Mouse (Mus musculus) forebrain, embryonic 14.5 days (tissue): ENCODE measurements around the gene Gnb3. TPM values are rescaled to one million over a fixed set of nuclear protein-coding genes. Genes with fewer than 3 reads are reported as not detected.
"Not testable (repeated sequence)": the region's sequence is repeated elsewhere in the genome, so short reads cannot be mapped to it uniquely, and the experiment has no call there.

Experiments
- ATAC-seq: fragments of 200-750 bp; cut with Nextera tagmentation; 2 replicates; pipeline ENCODE4 v1.8.0; 2017; ENCODE audit warnings: mild to moderate bottlenecking, moderate library complexity
- DNase-seq: peaks from one replicate; pipeline ENCODE4 v3.0.0-alpha.2; 2015; ENCODE audit warnings: low spot score
- H3K27ac ChIP-seq: fragments of 300-500 bp; sonication (generic); 2 replicates; pipeline ENCODE4 v1.5.1; 2014; ENCODE audit warnings: low read depth, mild to moderate bottlenecking, control low read depth, low read length, moderate library complexity
- H3K27me3 ChIP-seq: fragments of 300-500 bp; sonication (generic); replicated peaks from 2 replicates; pipeline ENCODE4 v1.6.1; 2014; ENCODE audit warnings: low read length, control low read depth, mixed read lengths; ENCODE audit not compliant: control insufficient read depth, insufficient read depth
- H3K36me3 ChIP-seq: fragments of 300-500 bp; sonication (generic); 2 replicates; pipeline ENCODE4 v1.6.1; 2014; ENCODE audit warnings: low read length, control low read depth; ENCODE audit not compliant: control insufficient read depth, insufficient read depth
- H3K4me1 ChIP-seq: fragments of 300-500 bp; sonication (generic); 2 replicates; pipeline ENCODE4 v1.6.1; 2014; ENCODE audit warnings: antibody characterized with exemption, low read length, control low read depth; ENCODE audit not compliant: control insufficient read depth, insufficient read depth
- H3K4me2 ChIP-seq: fragments of 300-500 bp; sonication (generic); 2 replicates; pipeline ENCODE4 v1.6.1; 2014; ENCODE audit warnings: mild to moderate bottlenecking, control low read depth, low read length
- H3K4me3 ChIP-seq: fragments of 300-500 bp; sonication (generic); 2 replicates; pipeline ENCODE4 v1.5.1; 2014; ENCODE audit warnings: low read depth, low read length, control low read depth
- H3K9ac ChIP-seq: fragments of 300-500 bp; sonication (generic); 2 replicates; pipeline ENCODE4 v1.6.1; 2014; ENCODE audit warnings: mild to moderate bottlenecking, low read length, control low read depth, moderate library complexity
- H3K9me3 ChIP-seq: fragments of 300-500 bp; sonication (generic); replicated peaks from 2 replicates; pipeline ENCODE4 v1.6.1; 2016; ENCODE audit warnings: low read length, control low read depth, mixed read lengths; ENCODE audit not compliant: control insufficient read depth
- WGBS: fragments of 180-500 bp; shearing (Covaris S2); extraction: QIAGEN DNeasy Blood & Tissue Kit; methylation state at CpG from one replicate; pipeline ENCODE4 v1.1.7; 2014; 5-methylcytosine and 5-hydroxymethylcytosine counted together
- polyA plus RNA-seq: library from polyadenylated mRNA; unstranded; fragments of >200 nt; fragmentation: Nextera tagmentation; extraction: Ambion mirVana; gene quantifications from 2 replicates; pipeline ENCODE4 v1.2.1, GENCODE M21; 2014

The Gnb3 gene
- polyA plus RNA-seq, 1 experiment from 2014 or later = 0.89 TPM

DNA sequence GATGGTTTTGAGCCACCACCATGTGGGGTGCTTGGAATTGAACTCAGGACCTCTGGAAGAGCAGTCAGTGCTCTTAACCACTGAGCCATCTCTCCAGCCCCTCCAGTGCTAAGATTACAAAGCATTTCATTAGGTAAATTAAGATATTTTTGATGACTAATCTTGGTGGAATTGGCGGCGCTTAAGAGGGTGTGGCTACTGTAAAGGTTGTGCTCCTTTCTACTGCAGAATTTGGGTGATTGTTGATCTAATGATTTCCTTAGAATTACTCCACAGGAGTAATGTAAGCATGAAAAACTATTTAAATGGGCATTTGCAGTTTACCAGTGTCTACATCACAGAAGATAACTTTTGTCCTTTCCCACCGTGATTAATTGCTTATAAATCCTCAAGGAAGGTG is 35.7 kb downstream of the Gnb3 start:
- Histone ChIP-seq H3K4me2 (no peak overlapping the region), H3K9ac (no peak overlapping the region), H3K4me3 (no peak overlapping the region), H3K9me3 (no peaks in the 10 kb centered on the region), H3K27ac (no peak overlapping the region), H3K4me1 (peaks cover 8% of the 10 kb centered on the region), H3K36me3 (no peaks in the 10 kb centered on the region), H3K27me3 (no peaks in the 10 kb centered on the region)
- DNase-seq (no peak), ATAC-seq (no peak)
- WGBS = 87% methylated on average over 3 of the region's 3 CpGs

DNA sequence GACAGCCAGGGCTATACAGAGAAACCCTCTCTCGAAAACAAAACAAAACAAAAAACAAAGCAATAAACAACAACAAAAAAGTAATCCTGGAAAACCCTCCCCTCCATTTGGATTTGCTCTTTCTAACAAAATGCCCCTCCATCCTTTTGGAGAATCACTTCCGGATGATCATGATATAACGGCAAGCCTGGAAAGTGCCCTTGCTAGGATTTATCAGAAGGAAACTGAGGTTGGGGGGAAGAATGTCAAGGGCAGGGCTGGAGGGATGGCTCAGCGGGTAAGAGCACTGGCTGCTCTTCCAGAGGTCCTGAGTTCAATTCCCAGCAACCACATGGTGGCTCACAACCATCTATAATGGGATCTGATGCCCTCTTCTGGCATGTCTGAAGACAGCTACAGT is 36.4 kb downstream of the Gnb3 start:
- H3K4me1 ChIP-seq, DNase-seq, H3K9ac ChIP-seq, ATAC-seq, H3K36me3 ChIP-seq, H3K27me3 ChIP-seq, H3K4me2 ChIP-seq, H3K9me3 ChIP-seq, H3K4me3 ChIP-seq, H3K27ac ChIP-seq: not testable (repeated sequence)
- 95% methylated on average over 4 of the region's 4 CpGs for WGBS

DNA sequence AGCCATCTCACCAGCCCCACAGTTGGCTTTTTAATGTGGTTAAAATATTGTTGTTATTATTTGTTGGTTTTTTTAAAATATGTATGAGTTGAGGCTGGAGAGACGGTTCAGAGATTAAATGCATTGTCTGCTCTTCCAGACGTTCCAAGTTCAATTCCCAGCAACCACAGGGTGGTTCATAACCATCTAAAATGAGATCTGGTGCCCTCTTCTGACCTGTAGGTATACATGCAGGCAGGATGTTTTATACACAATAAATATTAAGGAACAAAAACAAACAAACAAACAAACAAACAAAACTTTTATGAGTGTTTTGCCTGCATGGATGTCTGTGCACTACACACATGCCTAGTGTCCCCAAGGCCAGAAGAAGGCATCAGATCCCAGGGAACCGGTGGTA is 37.0 kb downstream of the Gnb3 start:
- no peak for DNase-seq
- WGBS = 79% methylated on average over 3 of the region's 3 CpGs
- ATAC-seq = no peak
- no peak overlapping the region for H3K4me2 ChIP-seq
- no peak overlapping the region for H3K27ac ChIP-seq
- no peak overlapping the region for H3K9ac ChIP-seq
- no peak overlapping the region for H3K4me3 ChIP-seq
- no peaks in the 10 kb centered on the region for H3K9me3 ChIP-seq
- no peaks in the 10 kb centered on the region for H3K36me3 ChIP-seq
- H3K4me1 ChIP-seq = peaks cover 3% of the 10 kb centered on the region; the same call in 1 of the 2 replicates
- no peaks in the 10 kb centered on the region for H3K27me3 ChIP-seq

DNA sequence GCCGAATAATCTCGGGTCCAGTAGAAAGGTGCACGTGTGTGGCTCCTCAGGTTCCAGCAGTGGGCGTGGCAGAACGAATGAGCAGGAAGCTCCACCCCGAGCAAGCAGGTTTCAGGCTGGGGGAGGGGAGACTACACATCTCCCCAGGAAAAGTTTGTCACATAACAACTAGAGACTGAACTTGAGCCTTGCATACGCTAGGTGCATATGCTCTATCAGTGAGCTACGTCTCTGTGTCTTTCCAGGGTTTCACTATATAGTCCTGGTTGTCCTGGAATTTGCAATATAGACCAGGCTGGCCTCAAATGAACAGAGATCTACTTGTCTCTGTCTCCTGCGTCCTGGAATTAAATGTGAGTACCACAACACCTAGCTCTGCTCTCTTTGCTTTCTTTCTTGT is 37.7 kb downstream of the Gnb3 start:
- H3K9me3 ChIP-seq, DNase-seq, H3K27me3 ChIP-seq, H3K4me3 ChIP-seq, H3K27ac ChIP-seq, ATAC-seq, H3K4me1 ChIP-seq, H3K36me3 ChIP-seq, H3K9ac ChIP-seq, H3K4me2 ChIP-seq: not testable (repeated sequence)
- 20% methylated on average over 5 of the region's 9 CpGs for WGBS

DNA sequence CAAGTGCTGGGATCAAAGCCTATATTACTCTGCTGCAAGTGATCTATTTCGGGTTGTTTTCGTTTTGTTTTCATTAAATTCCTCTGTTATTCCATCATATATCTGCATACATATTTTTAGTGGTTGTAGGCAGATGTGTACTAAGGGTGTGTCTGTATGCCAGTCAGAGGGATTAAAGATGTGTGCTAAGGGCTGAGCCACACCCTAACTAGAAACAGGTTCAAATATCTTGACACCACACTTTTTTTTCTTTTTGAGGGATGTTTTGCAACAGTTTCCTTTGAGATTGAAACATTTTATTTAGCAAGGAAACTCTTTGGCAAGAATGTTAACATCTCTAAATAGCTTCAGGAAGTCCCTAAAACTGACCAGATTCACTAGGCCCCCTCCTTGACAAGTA is 43.9 kb downstream of the Gnb3 start:
- Histone ChIP-seq H3K4me3 (no peak overlapping the region), H3K9me3 (no peaks in the 10 kb centered on the region), H3K36me3 (no peaks in the 10 kb centered on the region), H3K27me3 (no peaks in the 10 kb centered on the region), H3K27ac (no peak overlapping the region), H3K4me2 (no peak overlapping the region), H3K4me1 (no peaks in the 10 kb centered on the region), H3K9ac (no peak overlapping the region)
- WGBS = 92% methylated on average over 2 of the region's 2 CpGs
- no peak for DNase-seq
- no peak for ATAC-seq

DNA sequence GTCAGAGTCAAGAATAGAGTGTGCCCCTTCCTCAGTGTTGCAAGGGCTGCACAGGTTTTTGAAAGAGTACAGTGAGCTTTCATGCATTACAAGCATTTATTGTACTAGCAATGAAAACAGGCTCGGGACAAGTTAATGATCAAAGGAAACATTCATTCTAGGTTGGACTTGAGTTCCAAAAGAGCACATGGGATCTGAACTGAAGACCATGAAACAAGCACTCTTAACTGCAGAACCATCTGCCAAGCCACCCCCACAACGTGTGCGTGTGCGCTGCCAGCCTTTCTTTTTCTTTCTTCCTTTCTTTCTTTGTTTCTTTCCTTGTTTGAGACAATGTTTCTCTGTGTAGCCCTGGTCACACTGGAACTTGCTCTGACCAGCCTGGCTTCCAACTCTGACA is 44.3 kb downstream of the Gnb3 start:
- no peak overlapping the region for H3K4me3 ChIP-seq
- no peaks in the 10 kb centered on the region for H3K27me3 ChIP-seq
- ATAC-seq (no peak), DNase-seq (no peak)
- H3K4me2 ChIP-seq = no peak overlapping the region
- H3K4me1 ChIP-seq = no peaks in the 10 kb centered on the region
- H3K27ac ChIP-seq = no peak overlapping the region
- no peak overlapping the region for H3K9ac ChIP-seq
- no peaks in the 10 kb centered on the region for H3K9me3 ChIP-seq
- no peaks in the 10 kb centered on the region for H3K36me3 ChIP-seq
- WGBS = 48% methylated on average over 4 of the region's 4 CpGs

DNA sequence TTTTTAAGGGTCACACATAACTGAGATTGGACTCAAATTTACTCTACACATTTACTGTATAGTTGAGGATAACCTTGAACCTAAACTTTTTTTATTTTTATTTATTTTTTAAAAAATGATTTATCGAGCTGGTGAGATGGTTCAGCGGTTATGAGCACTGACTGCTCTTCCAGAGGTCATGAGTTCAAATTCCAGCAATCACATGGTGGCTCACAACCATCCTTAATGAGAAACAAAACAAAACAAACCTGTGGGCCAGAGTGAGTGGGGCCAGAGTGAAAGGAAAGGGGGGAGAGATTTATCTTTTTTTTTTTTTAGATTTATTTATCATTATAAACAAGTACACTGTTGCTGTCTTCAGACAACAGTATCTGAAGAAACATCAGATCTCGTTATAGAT is 48.2 kb downstream of the Gnb3 start:
- ATAC-seq = no peak
- 87% methylated on average over 3 of the region's 3 CpGs for WGBS
- no peaks in the 10 kb centered on the region for H3K4me1 ChIP-seq
- DNase-seq = no peak
- H3K27ac ChIP-seq = no peak overlapping the region
- no peaks in the 10 kb centered on the region for H3K36me3 ChIP-seq
- no peaks in the 10 kb centered on the region for H3K9me3 ChIP-seq
- no peak overlapping the region for H3K9ac ChIP-seq
- H3K4me3 ChIP-seq = no peak overlapping the region
- no peak overlapping the region for H3K4me2 ChIP-seq
- no peaks in the 10 kb centered on the region for H3K27me3 ChIP-seq

DNA sequence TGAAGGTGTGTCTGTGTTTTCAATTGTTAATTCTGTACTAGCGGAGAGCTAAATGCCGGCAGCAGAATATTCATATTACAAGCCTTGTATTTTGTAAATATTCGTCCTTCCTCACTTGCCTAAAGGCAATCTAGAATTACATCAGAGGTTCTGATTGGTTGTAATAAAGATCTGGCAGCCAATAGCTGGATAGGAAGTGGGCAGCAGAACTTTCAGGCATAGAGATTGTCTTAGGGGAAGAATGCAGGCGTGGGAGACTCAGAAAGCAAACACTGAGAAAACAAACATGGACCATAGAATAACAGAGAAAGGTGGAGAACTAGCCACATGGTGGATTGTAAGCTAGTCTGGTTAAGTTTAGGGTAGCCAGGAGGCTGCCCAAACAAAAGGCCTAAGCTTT is 50.0 kb downstream of the Gnb3 start:
- Histone ChIP-seq H3K9ac (no peak overlapping the region), H3K9me3 (no peaks in the 10 kb centered on the region), H3K36me3 (no peaks in the 10 kb centered on the region), H3K4me1 (no peaks in the 10 kb centered on the region), H3K27me3 (no peaks in the 10 kb centered on the region), H3K4me2 (no peak overlapping the region), H3K27ac (no peak overlapping the region), H3K4me3 (no peak overlapping the region)
- WGBS = 79% methylated on average over 4 of the region's 4 CpGs
- DNase-seq (no peak), ATAC-seq (no peak)

DNA sequence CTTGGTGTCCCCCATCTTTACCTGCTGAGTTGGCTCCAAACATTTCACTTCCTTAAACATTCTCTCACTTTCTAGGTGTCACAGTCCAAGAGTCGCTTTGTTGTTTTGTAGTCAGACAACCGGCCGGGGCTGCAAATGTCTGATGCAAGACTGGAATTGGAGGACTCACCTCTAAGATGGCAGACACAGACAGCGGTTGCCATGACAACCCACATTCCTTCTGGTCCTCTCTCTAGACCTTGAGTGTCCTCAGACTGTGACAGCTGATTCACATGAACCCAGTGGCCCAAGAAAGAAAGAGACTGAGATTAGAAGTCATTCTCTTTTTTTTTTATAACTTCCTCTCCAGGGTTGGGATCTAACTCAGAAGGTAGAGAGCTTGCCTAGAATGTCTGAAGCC is 50.6 kb downstream of the Gnb3 start:
- H3K9ac ChIP-seq = no peak overlapping the region
- H3K27ac ChIP-seq = no peak overlapping the region
- 88% methylated on average over 4 of the region's 4 CpGs for WGBS
- no peaks in the 10 kb centered on the region for H3K9me3 ChIP-seq
- no peaks in the 10 kb centered on the region for H3K27me3 ChIP-seq
- no peak overlapping the region for H3K4me3 ChIP-seq
- H3K36me3 ChIP-seq = no peaks in the 10 kb centered on the region
- DNase-seq (no peak), ATAC-seq (no peak)
- H3K4me2 ChIP-seq = no peak overlapping the region
- H3K4me1 ChIP-seq = no peaks in the 10 kb centered on the region

DNA sequence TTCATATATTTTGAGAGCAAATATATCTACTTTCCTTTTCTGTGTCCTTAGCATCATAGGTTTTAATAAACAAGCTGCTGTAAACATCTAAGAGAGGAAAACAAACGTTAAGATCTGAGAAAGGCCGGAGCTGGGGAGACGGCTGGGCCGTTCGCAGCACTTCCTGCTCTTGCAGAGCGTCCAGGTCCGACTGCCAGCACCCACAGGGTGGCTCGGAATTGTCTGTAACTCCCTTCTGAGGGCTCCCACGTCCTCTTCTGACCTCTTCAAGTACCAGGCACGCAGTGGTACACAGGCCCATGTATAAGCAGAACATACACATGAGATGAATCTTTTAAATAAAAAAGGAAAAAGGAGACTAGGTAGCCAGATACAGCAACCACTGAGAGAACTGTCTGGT is 52.4 kb downstream of the Gnb3 start:
- no peaks in the 10 kb centered on the region for H3K9me3 ChIP-seq

More for the DNA sequence above, 52.4 kb downstream of the Gnb3 start:
- H3K9ac ChIP-seq = no peak overlapping the region
- H3K4me3 ChIP-seq = no peak overlapping the region
- no peaks in the 10 kb centered on the region for H3K27me3 ChIP-seq
- WGBS = 86% methylated on average over 10 of the region's 10 CpGs
- no peak for ATAC-seq
- no peak for DNase-seq
- no peak overlapping the region for H3K4me2 ChIP-seq
- H3K36me3 ChIP-seq = no peaks in the 10 kb centered on the region
- H3K4me1 ChIP-seq = no peaks in the 10 kb centered on the region
- no peak overlapping the region for H3K27ac ChIP-seq
